Mouse (Mus musculus) liver, postnatal 0 days (tissue): Measurements from ENCODE around the gene Rims4. TPM values are rescaled to one million over a fixed set of nuclear protein-coding genes. Genes with fewer than 3 reads are reported as not detected.
A peak's percentile ranks its signal among the peaks of the same experiment; 100 is the strongest.

ENCODE experiments used
- ATAC-seq: fragments of 200-750 bp; cut with Nextera tagmentation; 2 replicates; pipeline ENCODE4 v1.8.0; 2017; ENCODE audit warnings: mild to moderate bottlenecking, moderate library complexity
- DNase-seq: peaks from one replicate; pipeline ENCODE4 v3.0.0-alpha.2; 2016
- H3K27ac ChIP-seq: fragments of 300-500 bp; sonication (generic); 2 replicates; pipeline ENCODE4 v1.5.1; 2014; ENCODE audit warnings: antibody characterized with exemption, moderate library complexity, mild to moderate bottlenecking, low read depth
- H3K27me3 ChIP-seq: fragments of 300-500 bp; sonication (generic); 2 replicates; pipeline ENCODE4 v1.6.1; 2014; ENCODE audit warnings: low read length, control low read depth, mixed read lengths; ENCODE audit not compliant: insufficient read depth
- H3K36me3 ChIP-seq: fragments of 300-500 bp; sonication (generic); replicated peaks from 2 replicates; pipeline ENCODE4 v1.6.1; 2014; ENCODE audit warnings: mild to moderate bottlenecking, control low read depth, low read length, moderate library complexity, mixed read lengths; ENCODE audit not compliant: insufficient read depth
- H3K4me1 ChIP-seq: fragments of 300-500 bp; sonication (generic); 2 replicates; pipeline ENCODE4 v1.6.1; 2014; ENCODE audit warnings: antibody characterized with exemption, mild to moderate bottlenecking, control low read depth; ENCODE audit not compliant: insufficient read depth
- H3K4me2 ChIP-seq: fragments of 300-500 bp; sonication (generic); 2 replicates; pipeline ENCODE4 v1.6.1; 2014; ENCODE audit warnings: low read depth, mild to moderate bottlenecking, low read length, moderate library complexity, mixed read lengths
- H3K4me3 ChIP-seq: fragments of 300-500 bp; sonication (generic); 2 replicates; pipeline ENCODE4 v1.5.1; 2014; ENCODE audit warnings: low read depth, low read length
- H3K9ac ChIP-seq: fragments of 300-500 bp; sonication (generic); replicated peaks from 2 replicates; pipeline ENCODE4 v1.6.1; 2014; ENCODE audit warnings: mild to moderate bottlenecking, moderate library complexity
- H3K9me3 ChIP-seq: fragments of 300-500 bp; sonication (generic); 2 replicates; pipeline ENCODE4 v1.6.1; 2016; ENCODE audit warnings: mild to moderate bottlenecking, control low read depth, low read length, mixed read lengths
- CTCF ChIP-seq: sonication (generic); IDR thresholded peaks from 2 replicates; pipeline ENCODE4 v1.5.1; 2016; ENCODE audit warnings: antibody characterized with exemption, low read depth
- EP300 ChIP-seq: IDR thresholded peaks from 2 replicates; pipeline ENCODE4 v1.6.1; 2016; ENCODE audit warnings: antibody characterized with exemption, low read depth, mild to moderate bottlenecking
- WGBS: fragments of 180-500 bp; shearing (Covaris S2); extraction: QIAGEN DNeasy Blood & Tissue Kit; methylation state at CpG from one replicate; pipeline ENCODE4 v1.1.7; 2014; ENCODE audit not compliant: insufficient replicate concordance; 5-methylcytosine and 5-hydroxymethylcytosine counted together
- polyA plus RNA-seq: library from polyadenylated mRNA; unstranded; fragments of >200 nt; fragmentation: Nextera tagmentation; extraction: Ambion mirVana; gene quantifications from 2 replicates; pipeline ENCODE4 v1.2.1, GENCODE M21; 2015

Rims4 gene
- polyA plus RNA-seq, 1 experiment from 2014 or later: 1.1 TPM

- H3K4me3 ChIP-seq: no peak overlapping the region
- no peaks in the 10 kb centered on the region for H3K36me3 ChIP-seq
- H3K4me2 ChIP-seq: no peak overlapping the region
- WGBS: 74% methylated on average over 14 of the region's 14 CpGs
- no peak for ATAC-seq
- H3K27me3 ChIP-seq: peaks cover 4% of the 10 kb centered on the region; the same call in 1 of the 2 replicates
- no peak for DNase-seq
- no peak overlapping the region for H3K9ac ChIP-seq
- no peaks in the 10 kb centered on the region for H3K4me1 ChIP-seq
- TF ChIP-seq CTCF: no peak
- TF ChIP-seq EP300: no peak
- no peak overlapping the region for H3K27ac ChIP-seq
- H3K9me3 ChIP-seq: no peaks in the 10 kb centered on the region
Measured at GRCm38 (mm10) chr2:163911826-163912444, 6.5 kb downstream of the Rims4 start.

GRCm38 (mm10) chr2:163909604-163910003 lies 8.9 kb downstream of the Rims4 start:
- TF ChIP-seq EP300 (no peak), CTCF (no peak)
- H3K36me3 ChIP-seq: no peaks in the 10 kb centered on the region
- no peaks in the 10 kb centered on the region for H3K4me1 ChIP-seq
- peaks cover 4% of the 10 kb centered on the region; the same call in 1 of the 2 replicates for H3K27me3 ChIP-seq
- H3K4me3 ChIP-seq: no peak overlapping the region
- DNase-seq (no peak), ATAC-seq (no peak)
- H3K27ac ChIP-seq: no peak overlapping the region
- H3K9me3 ChIP-seq: no peaks in the 10 kb centered on the region
- WGBS: 72% methylated on average over 7 of the region's 7 CpGs
- H3K9ac ChIP-seq: no peak overlapping the region
- no peak overlapping the region for H3K4me2 ChIP-seq

GRCm38 (mm10) chr2:163907131-163907530 lies 11.4 kb downstream of the Rims4 start:
- no peak overlapping the region for H3K4me2 ChIP-seq
- H3K4me3 ChIP-seq: no peak overlapping the region
- no peaks in the 10 kb centered on the region for H3K36me3 ChIP-seq
- H3K4me1 ChIP-seq: peaks cover 9% of the 10 kb centered on the region; the same call in 1 of the 2 replicates
- no peak overlapping the region for H3K27ac ChIP-seq
- 71% methylated on average over 5 of the region's 5 CpGs for WGBS
- no peaks in the 10 kb centered on the region for H3K27me3 ChIP-seq
- ATAC-seq (no peak), DNase-seq (no peak)
- TF ChIP-seq EP300 (no peak), CTCF (no peak)
- no peaks in the 10 kb centered on the region for H3K9me3 ChIP-seq
- H3K9ac ChIP-seq: no peak overlapping the region

- ATAC-seq: no peak
Measured at GRCm38 (mm10) chr2:163904323-163904722, 14.2 kb downstream of the Rims4 start.

GRCm38 (mm10) chr2:163903461-163903860 lies 15.0 kb downstream of the Rims4 start:
- DNase-seq (peak; percentile 71), ATAC-seq (peak; percentile 83)
- H3K36me3 ChIP-seq: no peaks in the 10 kb centered on the region
- H3K4me1 ChIP-seq: peaks cover 18% of the 10 kb centered on the region; the same call in 1 of the 2 replicates
- WGBS: 46% methylated on average over 11 of the region's 11 CpGs
- H3K9me3 ChIP-seq: no peaks in the 10 kb centered on the region
- no peak overlapping the region for H3K4me3 ChIP-seq
- TF ChIP-seq CTCF: no peak
- no peak for TF ChIP-seq EP300
- no peaks in the 10 kb centered on the region for H3K27me3 ChIP-seq
- H3K4me2 ChIP-seq: no peak overlapping the region
- peak overlapping the region; percentile 57; the same call in 1 of the 2 replicates for H3K27ac ChIP-seq
- no peak overlapping the region for H3K9ac ChIP-seq

More at GRCm38 (mm10) chr2:163904323-163904722, 14.2 kb downstream of the Rims4 start:
- Histone ChIP-seq H3K4me3 (no peak overlapping the region), H3K27me3 (no peaks in the 10 kb centered on the region), H3K36me3 (no peaks in the 10 kb centered on the region), H3K4me1 (peaks cover 17% of the 10 kb centered on the region; the same call in 1 of the 2 replicates), H3K4me2 (no peak overlapping the region), H3K27ac (no peak overlapping the region), H3K9ac (no peak overlapping the region), H3K9me3 (no peaks in the 10 kb centered on the region)
- TF ChIP-seq EP300 (no peak), CTCF (no peak)
- WGBS: 68% methylated on average over 4 of the region's 4 CpGs
- no peak for DNase-seq

DNA sequence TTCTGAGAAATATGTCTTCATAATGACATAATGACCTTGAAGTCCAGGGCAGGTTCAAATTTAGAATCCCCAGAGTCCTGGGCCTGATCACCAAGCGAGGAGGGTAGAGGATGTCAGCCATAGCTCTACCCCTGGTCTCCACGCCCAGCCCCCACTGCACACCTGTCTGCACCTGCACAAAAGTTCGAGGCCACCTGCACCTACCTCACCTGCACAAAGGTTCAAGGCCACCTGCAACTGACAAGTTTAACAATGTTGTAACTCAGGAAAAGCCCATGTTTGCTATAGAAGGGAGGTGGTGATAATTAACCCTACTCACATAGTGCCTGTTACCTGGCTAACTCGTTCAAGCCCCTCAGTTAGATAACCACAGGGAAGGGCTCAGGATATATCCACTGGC lies 16.0 kb downstream of the Rims4 start:
- DNase-seq (peak; percentile 34), ATAC-seq (peak; percentile 65)
- Histone ChIP-seq H3K4me2 (no peak overlapping the region), H3K27ac (peak overlapping the region; percentile 57; the same call in 1 of the 2 replicates), H3K9me3 (no peaks in the 10 kb centered on the region), H3K9ac (no peak overlapping the region), H3K4me3 (no peak overlapping the region), H3K4me1 (peaks cover 18% of the 10 kb centered on the region; the same call in 1 of the 2 replicates), H3K27me3 (no peaks in the 10 kb centered on the region), H3K36me3 (no peaks in the 10 kb centered on the region)
- TF ChIP-seq EP300: no peak
- no peak for TF ChIP-seq CTCF
- 63% methylated on average over 4 of the region's 4 CpGs for whole genome bisulfite sequencing

DNA sequence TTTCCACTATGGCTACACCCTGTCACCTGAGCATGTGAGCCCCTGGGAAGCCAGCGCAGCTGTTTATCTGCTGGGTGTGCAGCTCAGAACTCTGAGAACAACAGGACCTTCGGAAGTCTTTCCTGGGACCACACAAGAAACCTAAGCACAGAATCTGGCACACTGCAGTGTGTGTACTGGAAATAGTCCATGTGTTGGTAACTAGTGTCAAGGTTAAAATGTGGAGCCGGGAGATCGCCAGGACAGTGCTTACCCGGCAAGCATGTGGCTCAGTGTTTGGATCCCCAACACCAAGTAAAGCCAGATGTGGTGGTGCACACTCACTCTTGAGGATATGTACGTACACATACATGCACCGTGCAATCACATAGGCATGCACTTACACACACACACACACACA lies 17.4 kb downstream of the Rims4 start:
- TF ChIP-seq CTCF: no peak
- no peak for TF ChIP-seq EP300
- Histone ChIP-seq H3K4me2 (no peak overlapping the region), H3K9me3 (no peaks in the 10 kb centered on the region), H3K27ac (no peak overlapping the region), H3K9ac (no peak overlapping the region), H3K36me3 (no peaks in the 10 kb centered on the region), H3K27me3 (no peaks in the 10 kb centered on the region), H3K4me1 (peaks cover 18% of the 10 kb centered on the region; the same call in 1 of the 2 replicates), H3K4me3 (no peak overlapping the region)
- DNase-seq: no peak
- WGBS: 67% methylated on average over 7 of the region's 7 CpGs
- no peak for ATAC-seq
